Mouse (Mus musculus) hindbrain, embryonic 11.5 days (tissue): ENCODE measurements around the gene Ift80. TPM values are rescaled to one million over a fixed set of nuclear protein-coding genes. Genes with fewer than 3 reads are reported as not detected.

Source experiments
- ATAC-seq: fragments of 200-750 bp; cut with Nextera tagmentation; 2 replicates; pipeline ENCODE4 v1.8.0; 2017; ENCODE audit warnings: mild to moderate bottlenecking, moderate TSS enrichment, moderate library complexity; ENCODE audit not compliant: low FRiP score
- DNase-seq: peaks from one replicate; pipeline ENCODE4 v3.0.0-alpha.2; 2015; ENCODE audit warnings: low spot score
- H3K27ac ChIP-seq: fragments of 300-500 bp; sonication (generic); 2 replicates; pipeline ENCODE4 v1.5.1; 2014; ENCODE audit warnings: mild to moderate bottlenecking, low read depth, low read length
- H3K27me3 ChIP-seq: fragments of 300-500 bp; sonication (generic); 2 replicates; pipeline ENCODE4 v1.6.1; 2014; ENCODE audit warnings: mild to moderate bottlenecking, low read length, moderate library complexity, mixed read lengths; ENCODE audit not compliant: control insufficient read depth, insufficient read depth
- H3K36me3 ChIP-seq: fragments of 300-500 bp; sonication (generic); 2 replicates; pipeline ENCODE4 v1.6.1; 2014; ENCODE audit warnings: mild to moderate bottlenecking, low read length, moderate library complexity, mixed read lengths; ENCODE audit not compliant: control insufficient read depth, insufficient read depth
- H3K4me1 ChIP-seq: fragments of 300-500 bp; sonication (generic); replicated peaks from 2 replicates; pipeline ENCODE4 v1.6.1; 2014; ENCODE audit warnings: low read length, mixed read lengths; ENCODE audit not compliant: control insufficient read depth, insufficient read depth
- H3K4me2 ChIP-seq: fragments of 300-500 bp; sonication (generic); replicated peaks from 2 replicates; pipeline ENCODE4 v1.6.1; 2014; ENCODE audit warnings: mild to moderate bottlenecking, low read depth, low read length
- H3K4me3 ChIP-seq: fragments of 300-500 bp; sonication (generic); 2 replicates; pipeline ENCODE4 v1.5.1; 2014; ENCODE audit warnings: low read depth, low read length
- H3K9ac ChIP-seq: fragments of 300-500 bp; sonication (generic); 2 replicates; pipeline ENCODE4 v1.6.1; 2014; ENCODE audit warnings: low read depth, low read length
- H3K9me3 ChIP-seq: fragments of 300-500 bp; sonication (generic); 2 replicates; pipeline ENCODE4 v1.6.1; 2016; ENCODE audit warnings: low read length; ENCODE audit not compliant: control insufficient read depth
- WGBS: fragments of 180-500 bp; shearing (Covaris S2); extraction: QIAGEN DNeasy Blood & Tissue Kit; methylation state at CpG from one replicate; pipeline ENCODE4 v1.1.7; 2014; 5-methylcytosine and 5-hydroxymethylcytosine counted together
- polyA plus RNA-seq: library from polyadenylated mRNA; unstranded; fragments of >200 nt; fragmentation: Nextera tagmentation; extraction: Ambion mirVana; gene quantifications from 2 replicates; pipeline ENCODE4 v1.2.1, GENCODE M21; 2014

Gene Ift80
- polyA plus RNA-seq, 1 experiment from 2014 or later, result 16.8 TPM

DNA sequence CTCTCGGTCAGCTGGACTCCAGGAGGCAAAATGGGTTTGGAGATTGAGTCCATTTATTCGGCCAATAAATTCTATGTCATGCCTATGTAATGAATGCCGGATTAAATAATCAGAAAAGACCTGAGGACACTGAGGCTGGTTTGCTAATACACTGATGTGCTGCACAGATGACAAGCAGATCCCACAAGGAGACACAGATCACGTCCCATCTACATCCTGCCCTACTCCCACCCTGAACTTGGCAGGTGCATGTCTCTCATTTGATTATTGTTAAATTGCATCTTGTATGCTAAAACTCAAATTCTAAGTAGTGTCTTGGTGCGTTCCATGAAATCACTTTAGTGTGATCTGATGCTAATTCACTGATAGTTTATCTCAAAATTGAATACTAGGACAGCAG, 117.5 kb downstream of the Ift80 start:
- H3K9me3 ChIP-seq, result no peaks in the 10 kb centered on the region

DNA sequence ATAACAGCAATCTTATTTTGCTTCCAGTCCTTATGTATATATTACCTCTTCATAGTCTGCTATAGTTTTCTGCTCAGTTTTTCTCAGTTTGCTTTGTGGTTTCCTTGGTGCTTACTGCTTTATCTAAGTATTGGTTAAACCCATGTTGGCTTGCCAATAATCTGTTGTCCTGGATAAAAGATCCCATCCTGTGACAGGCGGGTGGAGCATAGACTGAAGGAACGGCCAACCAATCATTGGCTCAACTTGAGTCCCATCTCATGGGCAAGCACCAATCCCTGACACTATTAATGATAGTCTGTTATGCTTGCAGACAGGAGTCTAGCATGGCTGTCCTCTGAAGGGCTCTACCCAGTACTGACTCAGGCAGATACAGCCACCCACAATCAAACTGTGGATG, 130.3 kb downstream of the Ift80 start:
- peaks cover 6% of the 10 kb centered on the region for H3K27me3 ChIP-seq
- H3K4me1 ChIP-seq, result no peaks in the 10 kb centered on the region
- H3K36me3 ChIP-seq, result no peaks in the 10 kb centered on the region
- no peak overlapping the region for H3K4me2 ChIP-seq
- no peak for DNase-seq
- H3K9ac ChIP-seq, result no peak overlapping the region
- WGBS, result 78% methylated on average over 2 of the region's 2 CpGs
- no peak for ATAC-seq
- H3K27ac ChIP-seq, result no peak overlapping the region
- no peak overlapping the region for H3K4me3 ChIP-seq
- H3K9me3 ChIP-seq, result no peaks in the 10 kb centered on the region

More for the DNA sequence above, 117.5 kb downstream of the Ift80 start:
- no peaks in the 10 kb centered on the region for H3K4me1 ChIP-seq
- H3K4me3 ChIP-seq, result no peak overlapping the region
- DNase-seq (no peak), ATAC-seq (peak; percentile 63)
- H3K27me3 ChIP-seq, result no peaks in the 10 kb centered on the region
- 87% methylated on average over 5 of the region's 5 CpGs for WGBS
- H3K27ac ChIP-seq, result no peak overlapping the region
- H3K36me3 ChIP-seq, result no peaks in the 10 kb centered on the region
- H3K4me2 ChIP-seq, result no peak overlapping the region
- no peak overlapping the region for H3K9ac ChIP-seq

DNA sequence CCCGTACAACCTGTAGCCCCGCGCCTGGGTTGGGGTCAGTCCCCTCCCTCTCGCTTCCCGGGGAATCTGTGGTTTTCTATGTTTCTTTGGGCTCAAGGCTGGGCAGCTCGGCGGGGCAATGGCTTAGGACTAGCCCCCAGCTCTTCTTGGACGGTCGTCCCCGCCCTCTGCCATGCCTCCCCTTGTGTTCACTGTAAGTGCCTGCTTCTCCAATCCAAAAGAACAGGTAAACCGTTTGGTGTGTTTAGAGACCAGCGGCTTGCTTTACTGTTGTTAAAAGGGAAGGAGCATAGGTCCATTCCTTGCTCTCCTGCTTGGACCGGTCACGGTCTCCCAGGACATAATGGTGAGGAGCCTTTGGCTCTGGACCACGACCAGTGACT, 133.8 kb downstream of the Ift80 start:
- peak; percentile 6; the same call in 1 of the 2 replicates for ATAC-seq
- Histone ChIP-seq H3K9ac (no peak overlapping the region; the same call in 1 of the 2 replicates), H3K4me1 (no peaks in the 10 kb centered on the region), H3K27me3 (peaks cover 9% of the 10 kb centered on the region), H3K27ac (no peak overlapping the region), H3K4me2 (peak overlapping the region; percentile 100), H3K4me3 (peak overlapping the region; percentile 69), H3K9me3 (no peaks in the 10 kb centered on the region), H3K36me3 (no peaks in the 10 kb centered on the region)
- no peak for DNase-seq
- 4% methylated on average over 15 of the region's 15 CpGs for WGBS

DNA sequence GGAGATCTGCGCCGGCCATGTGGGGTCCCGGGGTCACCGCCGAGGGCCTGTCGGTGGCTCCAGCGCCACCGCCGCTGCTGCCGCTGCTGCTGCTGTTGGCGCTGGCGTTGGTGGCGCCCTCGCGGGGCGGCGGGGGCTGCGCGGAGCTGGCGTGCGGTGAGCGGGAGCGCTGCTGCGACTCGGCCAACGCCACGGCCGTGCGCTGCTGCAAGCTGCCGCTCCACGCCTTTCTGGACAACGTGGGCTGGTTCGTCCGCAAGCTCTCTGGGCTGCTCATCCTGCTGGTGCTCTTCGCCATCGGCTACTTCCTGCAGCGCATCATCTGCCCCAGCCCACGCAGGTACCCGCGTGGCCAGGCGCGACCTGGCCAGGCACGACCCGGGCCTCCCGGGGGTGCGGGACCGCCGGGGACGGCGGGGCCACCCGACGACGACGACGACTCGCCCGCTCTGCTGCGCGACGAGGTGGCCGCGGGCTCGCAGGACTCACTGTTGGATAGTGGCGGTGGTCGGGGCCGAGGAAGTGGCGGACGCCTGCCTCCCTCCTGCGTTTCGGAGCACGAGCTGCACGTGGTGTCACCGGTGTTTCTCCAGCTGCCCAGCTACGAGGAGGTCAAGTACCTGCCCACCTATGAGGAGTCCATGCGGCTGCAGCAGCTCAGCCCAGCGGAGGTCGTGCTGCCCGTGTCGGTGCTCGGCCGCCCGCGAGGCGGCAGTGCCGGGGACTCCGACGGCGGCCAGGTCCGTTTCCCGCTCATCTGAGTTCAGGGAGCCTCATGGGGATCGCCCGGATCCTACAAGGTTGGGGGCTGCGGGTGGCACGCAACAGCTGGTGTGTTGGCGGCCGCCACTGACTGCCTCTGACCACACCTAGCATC, 134.4 kb downstream of the Ift80 start:
- Histone ChIP-seq H3K4me1 (no peaks in the 10 kb centered on the region), H3K36me3 (no peaks in the 10 kb centered on the region), H3K4me2 (peak overlapping the region; percentile 100), H3K27me3 (peaks cover 9% of the 10 kb centered on the region), H3K9me3 (no peaks in the 10 kb centered on the region), H3K9ac (peak overlapping the region; percentile 66), H3K27ac (0 out of 2 replicates have a peak overlapping the region, but pooled peaks have one; percentile 60), H3K4me3 (peak overlapping the region; percentile 69)
- under 1% methylated on average over 76 of the region's 96 CpGs for WGBS
- DNase-seq, result peak; percentile 75
- peak; percentile 78 for ATAC-seq

DNA sequence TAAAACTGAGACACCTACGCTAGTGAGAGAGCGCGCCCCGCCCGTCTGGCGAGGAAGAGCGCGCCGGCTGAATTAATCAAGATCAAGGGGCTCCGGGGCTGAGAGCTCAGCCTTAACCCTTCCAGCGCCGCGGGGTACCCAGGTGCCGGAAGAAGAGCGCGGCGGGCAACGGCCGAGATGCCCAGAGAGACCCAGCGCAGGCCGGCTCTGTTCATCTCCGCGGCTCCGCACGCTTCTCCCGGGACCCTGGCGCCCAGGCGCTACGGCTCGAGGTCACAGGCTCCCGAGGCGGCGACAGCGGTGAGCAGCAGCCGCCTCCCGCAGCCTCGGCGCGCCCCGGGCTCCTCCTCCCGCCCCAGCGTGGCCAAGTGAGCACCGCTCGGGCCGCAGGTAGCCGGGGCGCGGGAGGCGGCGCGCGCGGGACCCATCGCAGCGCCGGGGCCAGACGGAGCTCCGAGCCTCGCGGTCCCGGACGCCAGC, 135.1 kb downstream of the Ift80 start, which contains the start of gene 1110032F04Rik:
Gene 1110032F04Rik, plus strand, starts transcription at position 376 of the 480 bp plus-strand sequence.
- H3K9ac ChIP-seq, result peak within 1 kb of the TSS; percentile 66
- H3K36me3 ChIP-seq, result no peaks in the 10 kb centered on the region
- H3K4me3 ChIP-seq, result peak within 1 kb of the TSS; percentile 69
- H3K9me3 ChIP-seq, result no peaks in the 10 kb centered on the region
- peak; percentile 90 for ATAC-seq
- peak within 1 kb of the TSS; percentile 60; the same call in 1 of the 2 replicates for H3K27ac ChIP-seq
- under 1% methylated on average over 30 of the region's 62 CpGs for WGBS
- H3K27me3 ChIP-seq, result peaks cover 9% of the 10 kb centered on the region
- DNase-seq, result peak; percentile 82
- H3K4me2 ChIP-seq, result peak within 1 kb of the TSS; percentile 100
- no peaks in the 10 kb centered on the region for H3K4me1 ChIP-seq

DNA sequence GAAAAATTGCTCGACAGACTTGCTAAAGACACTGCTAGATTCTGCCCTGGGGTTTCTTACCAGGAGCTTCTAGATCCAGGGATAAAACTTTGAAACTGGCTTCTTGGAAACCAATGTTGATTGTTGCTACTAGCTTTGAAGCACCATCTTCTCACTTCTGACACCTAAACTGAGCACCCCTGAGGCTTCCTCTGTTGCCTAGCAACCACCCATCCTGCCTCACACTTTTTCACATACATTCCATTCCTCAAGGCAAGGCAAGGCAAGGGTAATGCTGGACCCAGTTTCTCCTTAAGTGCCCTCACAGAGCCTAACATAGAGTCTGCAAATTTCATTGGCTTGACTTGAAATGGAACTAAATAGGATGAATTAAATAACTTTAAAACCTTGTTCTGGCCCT, 152.0 kb downstream of the Ift80 start:
- H3K9me3 ChIP-seq, result no peaks in the 10 kb centered on the region
- DNase-seq, result no peak
- no peaks in the 10 kb centered on the region for H3K4me1 ChIP-seq
- no peak overlapping the region for H3K4me3 ChIP-seq
- no peak overlapping the region for H3K27ac ChIP-seq
- 83% methylated on average over 1 of the region's 1 CpGs for WGBS
- no peaks in the 10 kb centered on the region for H3K36me3 ChIP-seq
- H3K4me2 ChIP-seq, result no peak overlapping the region
- no peaks in the 10 kb centered on the region for H3K27me3 ChIP-seq
- no peak for ATAC-seq
- no peak overlapping the region for H3K9ac ChIP-seq

DNA sequence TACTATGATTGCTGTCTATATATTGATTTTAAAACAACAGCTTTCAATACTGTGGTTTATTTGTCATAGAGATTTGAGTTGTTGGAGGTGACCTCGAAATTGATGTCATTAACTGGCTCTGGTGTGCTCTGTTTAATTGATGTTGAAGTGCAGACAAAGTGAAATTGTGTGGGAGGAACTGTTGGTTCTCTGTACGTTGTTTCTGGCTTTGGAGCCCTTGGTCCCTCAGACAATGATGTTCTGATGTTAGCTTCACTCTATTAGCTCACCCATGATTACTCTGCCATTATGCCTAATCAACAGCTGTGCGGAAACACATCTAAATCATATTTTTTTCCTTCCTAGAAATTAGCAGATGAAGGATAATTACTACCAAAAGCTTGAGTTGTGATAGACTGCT, 156.0 kb downstream of the Ift80 start:
- Histone ChIP-seq H3K4me1 (no peaks in the 10 kb centered on the region), H3K27ac (no peak overlapping the region), H3K4me2 (no peak overlapping the region), H3K9ac (no peak overlapping the region), H3K4me3 (no peak overlapping the region), H3K9me3 (no peaks in the 10 kb centered on the region), H3K36me3 (no peaks in the 10 kb centered on the region), H3K27me3 (no peaks in the 10 kb centered on the region)
- WGBS, result 72% methylated on average over 3 of the region's 3 CpGs
- no peak for ATAC-seq
- no peak for DNase-seq

DNA sequence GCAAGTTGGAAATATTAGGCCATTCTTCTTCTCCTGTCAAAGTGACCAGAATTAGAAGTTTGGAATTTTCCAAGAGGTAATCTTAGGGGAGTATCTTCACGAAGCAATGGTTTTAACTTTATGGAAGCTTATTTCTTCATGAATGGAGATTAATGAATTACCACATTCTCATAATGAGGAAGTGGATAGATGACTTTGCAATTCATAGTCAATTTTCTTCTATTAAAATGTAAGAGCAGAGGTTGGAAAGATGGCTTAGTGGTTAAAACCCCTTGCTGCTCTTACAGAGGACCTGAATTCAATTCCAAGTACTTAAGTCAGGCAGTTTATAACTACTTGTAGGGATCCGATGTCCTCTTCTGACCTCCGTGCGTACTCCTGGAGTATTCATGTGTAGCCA, 160.3 kb downstream of the Ift80 start:
- ATAC-seq (no peak), DNase-seq (no peak)
- no peak overlapping the region for H3K27ac ChIP-seq
- 93% methylated on average over 4 of the region's 4 CpGs for WGBS
- no peak overlapping the region for H3K9ac ChIP-seq
- H3K4me2 ChIP-seq, result no peak overlapping the region
- H3K27me3 ChIP-seq, result no peaks in the 10 kb centered on the region
- no peaks in the 10 kb centered on the region for H3K4me1 ChIP-seq
- no peaks in the 10 kb centered on the region for H3K36me3 ChIP-seq
- no peaks in the 10 kb centered on the region for H3K9me3 ChIP-seq
- H3K4me3 ChIP-seq, result no peak overlapping the region
